Mouse (Mus musculus): ENCODE results near the gene Rpl6.
"Not testable (repeated sequence)": the region's sequence is repeated elsewhere in the genome, so short reads cannot be mapped to it uniquely, and the experiment has no call there.

Rpl6 gene

DNA sequence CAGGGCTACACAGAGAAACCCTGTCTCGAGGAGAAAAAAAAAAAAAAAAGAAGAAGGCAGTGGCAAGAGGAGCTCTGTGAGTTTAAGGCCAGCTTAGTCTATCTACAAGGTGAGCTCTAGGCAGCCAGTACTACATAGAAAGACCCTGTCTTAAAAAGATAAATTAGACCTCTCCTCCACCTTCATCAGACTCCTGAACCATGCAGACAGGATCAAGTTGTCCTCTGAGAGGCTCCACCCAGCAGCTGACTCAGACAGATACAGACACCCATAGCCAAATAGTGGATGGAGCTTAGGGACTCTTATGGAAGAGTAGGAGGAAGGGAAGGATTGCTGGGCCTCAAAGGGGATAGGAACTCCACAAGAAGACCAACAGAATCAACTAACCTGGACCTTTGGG lies 10.1 kb upstream of the Rpl6 start:
- in situ Hi-C loops (cut with MboI, MseI) = loop anchor here in 1 of 2 experiments (10.0 kb wide), 1 partner anchor 1811 kb away; no protein-coding TSS in a partner anchor

DNA sequence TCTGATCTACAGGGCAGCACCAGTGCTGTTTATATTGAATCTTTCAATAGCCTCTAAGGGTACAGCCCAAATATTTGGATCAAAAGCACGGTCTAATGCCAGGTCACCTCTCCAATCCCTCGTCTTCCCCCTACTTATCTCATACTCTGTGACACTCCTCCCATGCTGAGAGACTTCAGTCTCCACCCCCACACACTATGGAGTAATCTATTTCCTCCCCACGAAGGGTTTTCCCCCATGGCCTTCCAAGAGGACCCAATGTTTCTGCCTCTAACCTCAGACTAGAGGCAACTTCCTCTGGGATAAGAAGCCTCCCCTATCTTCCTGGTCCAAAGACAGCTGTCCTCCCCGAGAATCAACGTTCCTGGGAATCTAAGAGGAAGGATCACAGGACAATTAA lies 7.5 kb upstream of the Rpl6 start:
- in situ Hi-C loops (cut with MboI, MseI) = loop anchor here in 1 of 2 experiments (10.0 kb wide), 1 partner anchor 1808 kb away; no protein-coding TSS in a partner anchor

DNA sequence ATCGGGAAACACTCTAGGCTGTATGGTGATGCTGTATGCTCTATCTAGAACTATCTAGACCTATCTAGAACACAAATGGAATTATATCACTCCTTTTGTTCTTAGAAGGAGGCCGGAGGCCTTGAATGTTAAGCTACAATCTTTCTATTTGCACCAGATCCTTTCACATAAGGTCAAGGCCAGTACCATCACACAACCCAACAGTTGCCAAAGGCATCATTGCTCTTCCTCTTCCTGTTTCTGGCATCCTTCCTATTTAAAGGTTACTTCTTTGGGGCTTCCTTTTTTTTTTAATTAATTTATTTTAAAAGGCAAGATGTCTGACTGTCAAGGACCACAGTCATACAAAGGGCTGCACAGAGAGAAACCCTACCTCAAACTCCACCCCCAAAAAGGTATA lies 6.9 kb upstream of the Rpl6 start:
- in situ Hi-C loops (cut with MboI, MseI) = loop anchor here in 1 of 2 experiments (10.0 kb wide), 1 partner anchor 1807 kb away; no protein-coding TSS in a partner anchor

DNA sequence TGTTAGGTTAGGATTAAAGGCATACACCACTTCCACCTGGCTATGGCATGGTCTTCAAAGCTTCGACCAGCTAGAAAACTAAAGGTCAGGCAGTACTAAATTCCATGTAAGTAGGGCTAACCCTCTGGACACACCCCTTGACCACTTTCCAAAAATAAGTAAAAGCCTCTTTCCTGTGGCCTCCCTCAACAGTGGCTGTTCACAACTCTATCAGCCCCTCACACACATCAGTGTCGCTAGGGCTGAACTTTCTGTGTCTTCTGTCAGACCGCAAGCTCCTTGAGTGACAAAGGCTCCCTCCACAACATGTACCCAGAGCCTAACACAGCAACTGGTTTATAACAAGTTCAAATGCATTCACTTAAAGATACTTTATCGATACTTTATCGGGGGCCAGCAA lies 5.9 kb upstream of the Rpl6 start:
- in situ Hi-C loops (cut with MboI, MseI) = loop anchor here in 1 of 2 experiments (10.0 kb wide), 1 partner anchor 1806 kb away; no protein-coding TSS in a partner anchor

DNA sequence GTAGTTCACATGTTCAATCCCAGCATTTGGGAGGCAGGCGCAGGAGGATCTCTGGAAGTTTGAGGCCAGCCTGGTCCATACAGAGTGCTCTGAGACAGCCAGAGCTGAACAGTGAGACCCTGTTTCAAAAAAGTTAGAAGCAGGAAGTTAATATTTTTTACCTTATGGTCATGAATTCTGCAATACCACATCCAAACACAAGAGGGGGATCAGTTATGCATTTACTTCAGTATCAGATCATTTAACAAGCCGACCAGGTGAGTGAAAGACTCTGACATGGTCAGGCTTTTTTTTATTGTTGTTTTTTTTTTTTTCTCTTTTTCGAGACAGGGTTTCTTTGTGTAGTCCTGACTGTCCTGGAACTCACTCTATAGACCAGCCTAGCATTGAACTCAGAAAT lies 2.5 kb upstream of the Rpl6 start:
- in situ Hi-C loops (cut with MboI, MseI) = no loop called here

DNA sequence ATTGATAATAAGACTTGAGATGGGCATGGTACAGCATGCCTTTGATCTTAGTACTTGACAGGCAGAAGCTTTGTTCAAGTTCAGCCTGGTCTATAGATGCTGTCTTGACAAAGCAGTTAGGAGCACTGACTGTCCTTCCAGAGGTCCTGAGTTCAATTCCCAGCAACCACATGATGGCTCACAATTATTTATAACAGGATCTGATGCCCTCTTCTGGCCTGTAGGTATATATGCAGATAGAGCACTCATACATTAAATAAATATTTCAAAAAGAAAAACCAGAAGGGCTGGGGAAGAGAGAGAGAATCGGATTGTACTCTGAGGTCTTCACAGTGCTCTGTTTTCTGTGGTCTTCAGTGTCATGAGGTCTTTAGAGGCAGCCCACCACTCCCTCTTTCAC lies 1.8 kb upstream of the Rpl6 start:
- in situ Hi-C loops (cut with MboI, MseI) = no loop called here

DNA sequence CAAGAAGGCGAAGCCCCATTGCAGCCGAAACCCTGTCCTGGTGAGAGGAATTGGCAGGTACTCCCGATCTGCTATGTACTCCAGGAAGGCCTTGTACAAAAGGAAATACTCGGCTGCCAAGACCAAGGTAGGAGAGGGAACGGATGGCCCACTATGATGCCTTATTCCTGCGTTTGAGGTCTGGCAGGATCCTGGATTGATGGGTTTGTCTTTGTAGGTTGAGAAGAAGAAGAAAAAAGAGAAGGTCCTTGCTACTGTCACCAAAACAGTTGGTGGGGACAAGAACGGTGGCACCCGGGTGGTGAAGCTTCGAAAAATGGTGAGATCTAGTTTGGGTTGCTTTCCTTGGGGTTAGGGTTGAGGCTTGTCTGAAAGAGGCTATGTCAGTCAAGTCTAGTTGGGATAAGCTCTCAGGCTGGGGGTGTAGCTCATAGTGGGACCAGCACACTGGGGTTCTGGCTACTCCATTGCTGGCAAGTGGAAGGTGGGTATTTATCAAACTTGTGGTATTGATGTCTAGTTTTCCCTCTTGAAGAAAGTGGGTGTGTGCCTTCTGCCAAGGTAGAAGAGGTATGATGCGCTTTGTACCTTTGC lies 1.4 kb downstream of the Rpl6 start:
- in situ Hi-C loops (cut with MboI, MseI) = not testable (repeated sequence)

DNA sequence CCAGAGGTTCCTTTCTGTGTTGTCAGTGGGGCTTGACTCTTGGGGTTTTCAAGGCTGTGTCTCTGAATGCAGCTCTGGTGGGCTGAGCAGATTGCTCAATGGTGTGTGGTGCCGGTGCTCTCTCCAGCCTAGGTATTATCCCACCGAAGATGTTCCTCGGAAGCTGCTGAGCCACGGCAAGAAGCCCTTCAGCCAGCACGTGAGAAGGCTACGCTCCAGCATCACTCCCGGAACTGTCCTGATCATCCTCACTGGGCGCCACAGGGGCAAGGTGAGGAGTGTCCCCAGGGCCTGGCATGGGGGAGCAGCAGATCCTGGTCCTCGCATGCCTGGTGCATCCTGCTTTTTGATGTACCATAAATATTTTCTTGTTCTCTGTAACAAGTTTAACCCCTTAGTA lies 2.3 kb downstream of the Rpl6 start:
- in situ Hi-C loops (cut with MboI, MseI) = no loop called here

DNA sequence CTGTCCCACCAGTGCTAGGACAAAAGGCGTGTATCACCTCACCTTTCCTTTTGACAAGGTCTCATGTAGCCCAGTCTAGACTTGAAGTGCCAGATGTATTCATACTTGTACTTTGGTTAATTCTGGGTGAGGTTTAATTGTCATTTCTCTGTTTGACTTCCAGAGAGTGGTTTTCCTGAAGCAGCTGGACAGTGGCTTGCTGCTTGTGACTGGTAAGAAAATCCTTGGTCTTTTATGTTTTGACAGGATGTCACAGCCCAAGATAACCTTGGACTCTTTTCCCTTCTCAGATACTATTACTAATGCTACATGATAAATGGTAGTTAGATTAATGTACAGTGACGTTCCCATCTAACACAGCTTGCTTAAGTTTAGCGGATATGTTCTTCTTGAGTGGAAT lies 2.7 kb downstream of the Rpl6 start:
- in situ Hi-C loops (cut with MboI, MseI) = no loop called here

DNA sequence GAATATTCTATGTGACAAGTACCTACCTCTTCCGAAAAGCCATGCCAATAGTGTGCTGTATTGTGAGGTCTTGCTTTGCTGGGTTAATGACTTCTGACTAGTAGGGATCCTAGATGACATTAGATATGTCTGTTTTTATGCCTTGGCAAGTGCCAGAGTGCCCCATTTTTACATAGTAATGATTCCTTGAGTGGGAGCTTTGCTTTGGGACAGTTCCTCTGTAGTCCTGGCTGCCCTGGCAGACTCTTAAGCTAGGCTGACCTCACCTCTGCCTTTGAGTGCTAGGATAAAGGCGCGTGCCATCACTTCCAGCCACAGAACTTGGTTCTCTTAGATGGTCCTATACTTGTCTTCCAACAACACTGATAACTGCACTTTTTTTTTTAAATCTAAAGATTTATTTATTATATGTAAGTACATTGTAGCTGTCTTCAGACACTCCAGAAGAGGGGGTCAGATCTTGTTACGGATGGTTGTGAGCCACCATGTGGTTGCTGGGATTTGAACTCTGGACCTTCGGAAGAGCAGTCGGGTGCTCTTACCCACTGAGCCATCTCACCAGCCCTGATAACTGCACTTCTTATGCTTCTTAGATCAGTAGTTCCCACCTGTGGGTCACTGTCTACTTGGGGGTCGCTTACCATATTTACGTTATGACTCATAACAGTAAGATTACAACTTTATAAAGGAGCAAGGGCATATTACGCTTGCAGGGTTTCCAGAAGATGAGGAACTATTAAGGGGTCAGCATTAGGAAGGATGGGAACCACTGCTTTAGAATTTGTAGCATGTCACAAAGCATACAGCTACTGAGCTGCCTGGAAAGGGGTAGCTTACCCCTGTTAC lies 5.7 kb downstream of the Rpl6 start:
- in situ Hi-C loops (cut with MboI, MseI) = no loop called here

DNA sequence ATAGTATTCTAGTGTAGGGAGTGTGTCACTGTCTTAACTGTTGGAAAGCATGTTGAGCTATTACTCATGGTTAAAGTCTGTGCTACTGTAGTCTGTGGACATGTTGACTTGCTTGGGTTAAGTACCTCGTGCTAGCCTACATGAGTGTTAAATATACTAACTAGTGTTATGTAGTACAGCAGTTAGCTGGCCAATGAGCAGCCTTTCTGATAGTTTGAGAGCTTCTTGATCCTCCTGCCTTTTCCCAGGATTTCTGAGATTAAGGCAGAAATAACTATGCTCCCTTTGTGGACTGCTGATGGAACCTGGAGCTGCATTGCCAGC lies 6.3 kb downstream of the Rpl6 start:
- in situ Hi-C loops (cut with MboI, MseI) = no loop called here

DNA sequence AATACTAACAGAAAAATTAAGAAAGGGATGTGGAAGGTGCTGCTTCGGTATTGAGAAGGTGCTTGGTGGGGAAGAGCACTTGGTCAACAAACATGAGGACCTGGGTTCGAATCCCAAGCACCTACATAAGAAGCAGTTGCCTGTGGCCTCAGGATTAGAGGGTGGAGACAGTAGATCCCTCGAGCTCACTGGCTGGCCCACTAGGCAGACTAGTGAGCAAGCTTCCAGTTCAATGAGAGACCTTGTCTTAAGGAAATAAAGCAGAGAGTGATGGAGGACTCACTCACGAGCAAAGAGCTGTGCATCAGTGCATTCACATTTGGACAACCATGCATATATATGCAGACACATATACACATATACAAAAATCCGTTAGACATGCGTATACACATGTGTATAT lies 7.8 kb downstream of the Rpl6 start:
- in situ Hi-C loops (cut with MboI, MseI) = no loop called here

DNA sequence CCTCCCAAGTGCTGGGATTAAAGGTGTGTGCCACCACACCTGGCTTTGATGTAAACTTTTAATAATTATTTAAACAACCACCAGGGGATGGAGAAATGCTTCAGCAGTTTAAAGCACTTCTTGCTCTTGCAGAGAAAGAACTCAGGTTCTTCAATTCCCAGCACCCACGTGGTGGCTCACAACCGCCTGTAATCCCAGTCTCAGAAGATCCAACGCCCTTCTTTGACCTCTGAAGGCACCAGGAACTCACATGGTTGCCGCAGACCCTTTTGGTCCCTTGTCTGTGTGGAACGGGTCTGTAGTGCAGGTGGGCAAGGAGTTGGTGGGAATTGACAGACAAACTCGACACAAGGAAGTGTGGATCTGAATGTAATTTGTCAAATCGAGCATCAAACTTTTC lies 10.4 kb downstream of the Rpl6 start:
- in situ Hi-C loops (cut with MboI, MseI) = loop anchor here (5.0 kb wide), 3 partner anchors 43 to 163 kb away; no protein-coding TSS in a partner anchor

DNA sequence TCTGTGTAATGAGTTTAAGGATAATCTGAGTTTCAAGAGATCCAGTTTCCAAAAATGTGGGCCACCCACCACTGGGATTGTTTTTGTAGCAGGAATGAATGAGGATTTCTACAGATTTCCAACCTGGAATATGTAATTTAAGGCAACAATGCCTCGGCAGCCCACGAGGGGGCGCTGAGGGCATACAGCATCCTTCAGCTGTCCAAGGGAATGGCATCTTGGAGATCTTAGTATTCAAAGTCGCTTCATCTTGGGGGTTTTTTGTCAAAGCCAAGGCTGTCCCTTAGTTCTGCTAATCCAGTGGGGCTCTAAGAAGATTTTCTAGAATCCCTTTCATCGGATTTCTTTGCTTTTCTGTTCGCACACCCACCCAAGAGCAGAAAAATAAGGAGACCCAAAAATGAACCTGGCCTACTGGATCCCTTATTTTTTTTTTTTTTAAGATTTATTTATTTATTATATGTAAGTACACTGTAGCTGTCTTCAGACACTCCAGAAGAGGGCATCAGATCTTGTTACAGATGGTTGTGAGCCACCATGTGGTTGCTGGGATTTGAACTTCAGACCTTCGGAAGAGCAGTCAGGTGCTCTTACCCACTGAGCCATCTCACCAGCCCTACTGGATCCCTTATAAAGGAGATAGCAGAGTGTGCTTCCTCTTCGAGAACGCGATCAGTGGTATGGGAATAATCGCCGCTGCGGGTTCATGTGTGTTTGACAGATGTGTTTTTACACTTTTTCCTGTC lies 11.3 kb downstream of the Rpl6 start:
- in situ Hi-C loops (cut with MboI, MseI) = loop anchor here (5.0 kb wide), 3 partner anchors 42 to 162 kb away; no protein-coding TSS in a partner anchor

DNA sequence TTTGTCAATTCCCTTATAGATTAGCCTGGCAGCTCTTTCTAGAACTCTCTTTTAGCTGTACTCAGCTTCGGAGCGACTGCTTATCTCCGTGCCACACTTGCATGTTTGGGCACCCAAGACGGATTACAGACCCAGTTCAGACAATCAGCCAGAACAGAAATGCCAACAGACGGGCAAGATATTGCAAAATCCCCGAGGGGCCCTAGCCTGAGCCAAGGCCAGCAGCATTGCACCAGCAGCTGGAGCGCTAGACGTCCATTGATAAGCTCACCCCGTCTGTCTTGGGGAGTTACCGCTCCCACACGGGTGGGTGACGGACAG lies 11.8 kb downstream of the Rpl6 start:
- in situ Hi-C loops (cut with MboI, MseI) = loop anchor here (5.0 kb wide), 3 partner anchors 41 to 161 kb away; no protein-coding TSS in a partner anchor

DNA sequence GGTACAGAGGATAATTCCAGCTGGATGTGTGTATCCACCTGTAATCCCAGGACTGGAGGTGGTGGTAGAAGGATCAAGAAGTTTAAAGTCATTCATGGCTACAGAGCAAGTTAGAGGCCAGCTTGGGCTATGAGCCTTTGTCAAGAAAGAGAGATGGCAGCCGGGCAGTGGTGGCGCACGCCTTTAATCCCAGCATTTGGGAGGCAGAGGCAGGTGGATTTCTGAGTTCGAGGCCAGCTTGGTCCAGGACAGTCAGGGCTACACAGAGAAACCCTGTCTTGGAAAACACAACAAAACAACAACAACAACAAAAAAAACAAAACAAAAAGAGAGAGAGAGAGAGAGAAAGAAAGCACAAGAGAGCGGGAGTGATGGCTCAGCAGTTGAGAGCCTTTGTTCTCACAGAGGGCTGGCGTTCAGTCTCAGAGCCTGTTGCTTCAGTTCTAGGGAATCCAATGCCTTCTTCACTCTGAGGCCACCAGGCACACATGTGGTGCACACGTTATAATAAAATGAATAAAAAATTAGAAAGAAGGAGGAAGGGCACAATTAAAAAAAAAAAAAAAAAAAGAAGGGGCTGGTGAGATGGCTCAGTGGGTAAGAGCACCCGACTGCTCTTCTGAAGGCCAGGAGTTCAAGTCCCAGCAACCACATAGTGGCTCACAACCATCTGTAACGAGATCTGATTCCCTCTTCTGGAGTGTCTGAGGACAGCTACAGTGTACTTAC lies 12.5 kb downstream of the Rpl6 start:
- in situ Hi-C loops (cut with MboI, MseI) = loop anchor here (5.0 kb wide), 3 partner anchors 41 to 161 kb away; no protein-coding TSS in a partner anchor

DNA sequence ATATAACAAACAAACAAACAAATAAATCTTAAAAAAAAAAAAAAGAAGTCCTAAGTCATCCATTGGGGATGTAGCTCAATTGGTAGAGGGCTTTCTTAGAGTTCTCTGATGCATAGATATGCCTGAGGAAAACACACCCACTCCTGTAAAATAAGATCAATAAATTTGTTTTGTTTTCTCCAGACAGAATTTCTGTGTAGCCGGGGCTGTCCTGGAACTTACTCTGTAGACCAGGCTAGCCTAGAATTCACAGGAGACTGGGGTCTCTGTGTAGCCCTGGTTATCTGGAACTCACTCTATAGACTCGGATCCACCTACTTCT lies 13.0 kb downstream of the Rpl6 start:
- in situ Hi-C loops (cut with MboI, MseI) = loop anchor here (5.0 kb wide), 3 partner anchors 40 to 160 kb away; no protein-coding TSS in a partner anchor

DNA sequence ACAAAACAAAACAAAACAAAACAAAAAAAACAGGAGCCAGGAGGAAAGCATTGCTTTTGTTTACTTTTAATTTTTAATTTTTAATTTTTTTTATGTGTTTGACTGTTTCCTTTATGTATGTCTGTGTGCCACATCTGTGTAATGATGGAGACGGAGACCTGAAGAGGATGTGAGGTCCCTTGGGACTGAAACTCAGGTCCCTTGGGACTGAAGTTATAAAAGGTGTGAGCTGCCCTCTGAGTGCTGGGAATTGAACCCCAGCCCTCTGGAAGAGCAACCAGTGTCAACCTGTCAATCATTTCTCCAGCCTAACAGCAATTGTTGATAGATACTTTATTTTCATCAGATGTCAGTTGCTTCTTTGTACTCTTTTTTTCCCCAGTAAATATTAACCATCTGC lies 14.9 kb downstream of the Rpl6 start:
- in situ Hi-C loops (cut with MboI, MseI) = loop anchor here (5.0 kb wide), 3 partner anchors 38 to 158 kb away; no protein-coding TSS in a partner anchor

DNA sequence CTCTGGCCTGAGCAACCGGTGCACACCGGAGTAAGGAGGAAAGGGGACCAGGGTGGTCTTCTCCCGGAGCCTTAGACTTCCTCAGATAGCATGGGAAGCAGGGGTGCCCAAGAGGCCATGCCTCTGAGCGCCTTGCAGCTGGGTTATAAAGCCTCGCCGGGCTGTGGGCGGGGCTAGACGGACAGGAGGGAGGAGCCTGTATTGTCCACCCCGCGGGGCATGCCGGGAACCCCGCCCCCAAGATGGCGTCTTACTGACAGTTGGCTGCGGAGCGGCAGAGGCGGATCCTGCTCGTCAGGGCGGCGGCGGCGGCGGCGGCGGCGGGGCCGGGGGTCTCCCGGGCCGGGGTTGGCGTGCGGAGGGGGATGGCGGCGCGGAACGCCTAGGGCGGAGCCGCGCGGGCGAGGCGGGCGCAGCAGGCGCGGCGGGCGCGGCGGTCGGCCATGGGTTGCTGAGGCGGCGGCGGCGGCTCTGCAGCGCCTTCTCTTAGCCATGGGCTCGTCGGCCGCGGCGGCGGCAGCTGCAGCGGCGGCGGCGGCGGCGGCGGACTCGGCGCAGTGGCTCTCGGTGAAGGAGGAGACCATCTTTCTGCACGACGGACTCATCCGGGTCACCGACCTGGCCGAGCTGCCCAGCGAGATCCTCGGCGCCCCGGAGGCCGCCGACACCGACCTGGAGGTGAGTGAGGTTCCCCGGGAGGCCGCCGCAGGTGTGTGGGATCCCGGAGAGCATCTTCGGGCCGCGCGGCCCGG lies 15.9 kb downstream of the Rpl6 start, which contains the start of gene Hectd4:
Hectd4 (plus strand) TSS at position 240 of the 752 bp plus-strand sequence.
- in situ Hi-C loops (cut with MboI, MseI) = loop anchor here (5.0 kb wide), 3 partner anchors 37 to 157 kb away; no protein-coding TSS in a partner anchor

DNA sequence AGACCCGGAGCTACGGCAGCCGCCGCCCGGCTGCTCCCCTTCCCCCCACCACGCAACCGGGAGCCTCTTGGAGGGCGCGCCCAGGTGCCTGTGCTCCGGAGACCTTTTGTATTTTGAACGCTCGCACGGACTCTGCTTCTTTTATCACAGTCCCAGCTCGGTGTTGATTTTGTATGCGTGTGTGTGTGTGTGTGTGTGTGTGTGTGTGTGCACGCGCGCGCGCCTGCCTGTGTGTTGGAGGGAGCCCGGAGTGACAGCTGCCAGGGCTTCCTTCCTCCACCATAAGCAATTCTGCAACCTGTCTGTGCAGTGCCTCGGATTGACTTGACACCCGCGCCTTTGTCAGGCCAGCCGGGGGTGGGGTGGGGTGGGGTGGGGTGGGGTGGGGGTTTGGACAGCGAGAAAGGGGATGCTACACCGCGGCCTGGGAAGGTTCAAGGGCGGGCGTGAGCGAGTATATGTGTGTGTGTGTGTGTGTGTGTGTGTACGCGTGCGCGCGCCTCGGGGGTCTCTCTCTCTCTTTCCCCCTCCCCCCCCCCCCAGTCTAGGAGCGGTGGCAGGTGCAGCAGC lies 16.5 kb downstream of the Rpl6 start:
- in situ Hi-C loops (cut with MboI, MseI) = no loop called here

Measured in T-helper 17 cell (primary cell).